Mouse (Mus musculus): Measurements from ENCODE around the gene Ap1m1. TPM values are rescaled to one million over a fixed set of nuclear protein-coding genes. Genes with fewer than 3 reads are reported as not detected.

Gene Ap1m1
- polyA plus RNA-seq, 1 experiment from 2014 or later = 211 TPM

GRCm38 (mm10) chr8:72273111-72273770, 33.4 kb downstream of the Ap1m1 start:
- WGBS = 76% methylated on average over 1 of the region's 1 CpGs
- Histone ChIP-seq H3K27ac (no peak overlapping the region), H3K9me3 (replicated peaks) (no peaks in the 10 kb centered on the region), H3K36me3 (ENCODE audit: poor library complexity, severe bottlenecking) (no peaks in the 10 kb centered on the region), H3K4me3 (no peak overlapping the region), H3K4me2 (no peak overlapping the region), H3K4me1 (no peaks in the 10 kb centered on the region), H3K27me3 (peaks cover 3% of the 10 kb centered on the region; the same call in 1 of the 2 replicates), H3K9ac (no peak overlapping the region)
- ATAC-seq = no peak

GRCm38 (mm10) chr8:72273807-72274206, 34.0 kb downstream of the Ap1m1 start:
- no peak for ATAC-seq
- Histone ChIP-seq H3K9me3 (replicated peaks) (no peaks in the 10 kb centered on the region), H3K4me2 (no peak overlapping the region), H3K27me3 (peaks cover 3% of the 10 kb centered on the region; the same call in 1 of the 2 replicates), H3K36me3 (ENCODE audit: poor library complexity, severe bottlenecking) (no peaks in the 10 kb centered on the region), H3K27ac (no peak overlapping the region), H3K4me1 (no peaks in the 10 kb centered on the region), H3K4me3 (no peak overlapping the region), H3K9ac (no peak overlapping the region)
- WGBS = 85% methylated on average over 5 of the region's 5 CpGs

GRCm38 (mm10) chr8:72277244-72277643, 37.4 kb downstream of the Ap1m1 start:
- no peak overlapping the region for H3K27ac ChIP-seq
- peaks cover 3% of the 10 kb centered on the region; the same call in 1 of the 2 replicates for H3K27me3 ChIP-seq
- WGBS = 81% methylated on average over 3 of the region's 3 CpGs
- H3K4me2 ChIP-seq = no peak overlapping the region
- no peaks in the 10 kb centered on the region for H3K36me3 ChIP-seq (ENCODE audit: poor library complexity, severe bottlenecking)
- no peaks in the 10 kb centered on the region for H3K9me3 ChIP-seq (replicated peaks)
- H3K4me1 ChIP-seq = no peaks in the 10 kb centered on the region
- ATAC-seq = no peak
- no peak overlapping the region for H3K4me3 ChIP-seq
- H3K9ac ChIP-seq = no peak overlapping the region

GRCm38 (mm10) chr8:72279151-72279550, 39.3 kb downstream of the Ap1m1 start:
- Histone ChIP-seq H3K4me1 (no peaks in the 10 kb centered on the region), H3K9me3 (replicated peaks) (no peaks in the 10 kb centered on the region), H3K4me2 (no peak overlapping the region), H3K36me3 (ENCODE audit: poor library complexity, severe bottlenecking) (no peaks in the 10 kb centered on the region), H3K9ac (no peak overlapping the region), H3K27me3 (peaks cover 3% of the 10 kb centered on the region; the same call in 1 of the 2 replicates), H3K27ac (no peak overlapping the region), H3K4me3 (no peak overlapping the region)
- 81% methylated on average over 7 of the region's 7 CpGs for WGBS
- no peak for ATAC-seq

- Histone ChIP-seq H3K9ac (no peak overlapping the region), H3K27me3 (peaks cover 3% of the 10 kb centered on the region; the same call in 1 of the 2 replicates), H3K36me3 (ENCODE audit: poor library complexity, severe bottlenecking) (no peaks in the 10 kb centered on the region), H3K4me2 (no peak overlapping the region), H3K9me3 (replicated peaks) (no peaks in the 10 kb centered on the region), H3K4me1 (no peaks in the 10 kb centered on the region), H3K27ac (no peak overlapping the region), H3K4me3 (no peak overlapping the region)
- no peak for ATAC-seq
- 38% methylated on average over 3 of the region's 3 CpGs for WGBS
These were observed 41.8 kb downstream of the Ap1m1 start for GRCm38 (mm10) chr8:72281634-72282033.

- Histone ChIP-seq H3K9ac (no peak overlapping the region), H3K27ac (no peak overlapping the region), H3K27me3 (no peaks in the 10 kb centered on the region), H3K4me1 (no peaks in the 10 kb centered on the region), H3K4me2 (no peak overlapping the region), H3K9me3 (replicated peaks) (no peaks in the 10 kb centered on the region), H3K36me3 (ENCODE audit: poor library complexity, severe bottlenecking) (no peaks in the 10 kb centered on the region), H3K4me3 (no peak overlapping the region)
- no peak for ATAC-seq
- WGBS = 71% methylated on average over 4 of the region's 4 CpGs
These were observed 45.5 kb downstream of the Ap1m1 start for GRCm38 (mm10) chr8:72285285-72285684.

GRCm38 (mm10) chr8:72289051-72289450, 49.2 kb downstream of the Ap1m1 start:
- Histone ChIP-seq H3K4me2 (no peak overlapping the region), H3K27me3 (no peaks in the 10 kb centered on the region), H3K4me3 (no peak overlapping the region), H3K27ac (no peak overlapping the region), H3K9me3 (replicated peaks) (no peaks in the 10 kb centered on the region), H3K4me1 (no peaks in the 10 kb centered on the region), H3K36me3 (ENCODE audit: poor library complexity, severe bottlenecking) (no peaks in the 10 kb centered on the region), H3K9ac (no peak overlapping the region)
- no peak for ATAC-seq

- H3K36me3 ChIP-seq (ENCODE audit: poor library complexity, severe bottlenecking) = no peaks in the 10 kb centered on the region
- H3K27ac ChIP-seq = no peak overlapping the region
- no peaks in the 10 kb centered on the region for H3K9me3 ChIP-seq (replicated peaks)
- WGBS = 79% methylated on average over 2 of the region's 2 CpGs
- H3K4me3 ChIP-seq = no peak overlapping the region
- H3K27me3 ChIP-seq = no peaks in the 10 kb centered on the region
- ATAC-seq = no peak
- no peaks in the 10 kb centered on the region for H3K4me1 ChIP-seq
- no peak overlapping the region for H3K9ac ChIP-seq
- no peak overlapping the region for H3K4me2 ChIP-seq
These were observed 51.3 kb downstream of the Ap1m1 start for GRCm38 (mm10) chr8:72291104-72291503.

- no peak overlapping the region for H3K4me3 ChIP-seq
These were observed 53.5 kb downstream of the Ap1m1 start for GRCm38 (mm10) chr8:72293309-72293708.

GRCm38 (mm10) chr8:72295125-72295524, 55.3 kb downstream of the Ap1m1 start:
- no peak overlapping the region for H3K9ac ChIP-seq
- H3K4me3 ChIP-seq = no peak overlapping the region
- H3K36me3 ChIP-seq (ENCODE audit: poor library complexity, severe bottlenecking) = no peaks in the 10 kb centered on the region
- H3K4me2 ChIP-seq = no peak overlapping the region
- no peak for ATAC-seq
- no peaks in the 10 kb centered on the region for H3K4me1 ChIP-seq
- H3K27ac ChIP-seq = no peak overlapping the region; the same call in 1 of the 2 replicates
- WGBS = 74% methylated on average over 3 of the region's 3 CpGs
- no peaks in the 10 kb centered on the region for H3K27me3 ChIP-seq
- H3K9me3 ChIP-seq (replicated peaks) = no peaks in the 10 kb centered on the region

More at GRCm38 (mm10) chr8:72293309-72293708, 53.5 kb downstream of the Ap1m1 start:
- no peak for ATAC-seq
- no peak overlapping the region for H3K4me2 ChIP-seq
- no peak overlapping the region for H3K27ac ChIP-seq
- H3K36me3 ChIP-seq (ENCODE audit: poor library complexity, severe bottlenecking) = no peaks in the 10 kb centered on the region
- H3K9ac ChIP-seq = no peak overlapping the region
- no peaks in the 10 kb centered on the region for H3K9me3 ChIP-seq (replicated peaks)
- no peaks in the 10 kb centered on the region for H3K4me1 ChIP-seq
- H3K27me3 ChIP-seq = no peaks in the 10 kb centered on the region

- peak; percentile 61; the same call in 1 of the 2 replicates for ATAC-seq
- H3K27me3 ChIP-seq = no peaks in the 10 kb centered on the region
- H3K9ac ChIP-seq = no peak overlapping the region
- 66% methylated on average over 8 of the region's 8 CpGs for WGBS
- no peak overlapping the region for H3K4me3 ChIP-seq
- H3K9me3 ChIP-seq (replicated peaks) = no peaks in the 10 kb centered on the region
- no peaks in the 10 kb centered on the region for H3K4me1 ChIP-seq
- no peak overlapping the region; the same call in 1 of the 2 replicates for H3K27ac ChIP-seq
- no peak overlapping the region for H3K4me2 ChIP-seq
- H3K36me3 ChIP-seq (ENCODE audit: poor library complexity, severe bottlenecking) = no peaks in the 10 kb centered on the region
These were observed 55.9 kb downstream of the Ap1m1 start for GRCm38 (mm10) chr8:72295679-72296078.

- WGBS = 92% methylated on average over 8 of the region's 8 CpGs
- no peaks in the 10 kb centered on the region for H3K9me3 ChIP-seq (replicated peaks)
- no peak for ATAC-seq
These were observed 56.7 kb downstream of the Ap1m1 start for GRCm38 (mm10) chr8:72296561-72296960.

GRCm38 (mm10) chr8:72298928-72299327, 59.1 kb downstream of the Ap1m1 start:
- H3K27me3 ChIP-seq = no peaks in the 10 kb centered on the region
- ATAC-seq = no peak
- no peak overlapping the region for H3K4me2 ChIP-seq
- no peak overlapping the region for H3K4me3 ChIP-seq
- H3K9me3 ChIP-seq (replicated peaks) = no peaks in the 10 kb centered on the region
- no peaks in the 10 kb centered on the region for H3K36me3 ChIP-seq (ENCODE audit: poor library complexity, severe bottlenecking)
- no peak overlapping the region for H3K27ac ChIP-seq
- H3K4me1 ChIP-seq = no peaks in the 10 kb centered on the region
- no peak overlapping the region for H3K9ac ChIP-seq
- 85% methylated on average over 1 of the region's 1 CpGs for WGBS

More at GRCm38 (mm10) chr8:72296561-72296960, 56.7 kb downstream of the Ap1m1 start:
- H3K36me3 ChIP-seq (ENCODE audit: poor library complexity, severe bottlenecking) = no peaks in the 10 kb centered on the region
- H3K4me1 ChIP-seq = no peaks in the 10 kb centered on the region
- H3K9ac ChIP-seq = no peak overlapping the region
- no peak overlapping the region for H3K27ac ChIP-seq
- H3K27me3 ChIP-seq = no peaks in the 10 kb centered on the region
- H3K4me2 ChIP-seq = no peak overlapping the region
- no peak overlapping the region for H3K4me3 ChIP-seq

All from forebrain, embryonic 13.5 days (tissue).